Mouse (Mus musculus) mesoderm, embryonic 11.5 days (tissue): ENCODE results near the gene Msx1.
"Not testable (repeated sequence)": the region's sequence is repeated elsewhere in the genome, so short reads cannot be mapped to it uniquely, and the experiment has no call there.

ENCODE experiments used
- DNase-seq: peaks from one replicate; pipeline ENCODE4 v3.0.0-alpha.2; 2012; ENCODE audit warnings: low read depth, low spot score

The Msx1 gene

DNA sequence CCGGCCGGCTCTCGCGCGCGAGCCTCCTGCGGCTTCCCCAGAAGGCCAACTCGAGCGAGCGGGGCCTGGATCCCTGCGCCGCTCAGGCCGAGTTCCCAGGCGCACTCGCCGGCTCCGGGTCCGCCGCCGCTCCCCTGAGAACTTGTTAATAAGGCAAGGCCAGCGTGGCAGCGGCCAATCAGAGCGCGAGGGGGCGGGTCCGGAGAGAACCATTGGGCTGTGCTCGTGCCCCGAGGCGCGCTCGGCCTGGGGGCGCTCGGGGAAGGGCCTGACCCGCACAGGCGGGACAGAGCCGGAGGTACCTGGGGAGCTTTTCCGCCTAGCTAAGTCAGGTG lies at the start of gene Msx1:
Msx1 (minus strand) TSS at position 123 of the 335 bp plus-strand sequence.
- DNase-seq: peak; percentile 91

DNA sequence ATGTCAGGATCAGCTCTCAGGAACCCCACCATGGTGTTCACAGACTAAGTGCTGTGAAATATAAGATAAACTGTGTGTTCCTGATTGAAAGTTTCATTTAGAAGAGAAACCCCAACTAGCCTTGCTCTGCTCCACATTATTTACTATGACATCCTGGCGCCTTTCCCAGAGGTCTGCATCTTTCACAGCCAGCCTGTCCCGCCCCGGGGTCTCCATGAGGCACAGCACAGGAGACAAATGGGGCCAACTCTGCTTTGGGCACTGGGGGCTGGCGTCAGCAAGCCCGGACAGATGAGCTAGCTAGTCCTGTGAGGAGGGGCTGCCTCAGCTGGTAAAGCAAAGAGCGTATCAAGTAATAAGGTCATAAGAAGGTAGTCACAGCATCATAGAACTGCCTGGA lies 41.1 kb upstream of the Msx1 start:
- DNase-seq: no peak

DNA sequence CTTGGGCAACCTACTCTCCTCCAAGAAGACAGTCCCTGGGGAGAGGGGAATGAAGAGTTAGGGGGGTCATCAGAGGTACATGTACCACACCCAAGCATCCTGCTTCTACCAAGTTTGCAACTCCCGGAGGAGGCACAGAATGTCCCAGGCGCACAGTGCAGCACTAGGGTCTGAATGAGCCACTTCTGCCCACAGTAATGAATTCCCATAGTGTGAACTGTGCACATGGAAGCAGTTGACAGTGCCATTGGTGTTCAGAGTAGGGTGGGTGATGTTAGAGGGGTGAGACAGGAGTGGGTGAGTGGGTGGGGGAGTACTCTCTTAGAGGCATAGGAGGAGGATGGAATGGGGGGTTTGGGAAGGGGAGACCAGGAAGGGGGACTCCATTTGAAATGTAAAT lies 39.9 kb upstream of the Msx1 start:
- no peak for DNase-seq

DNA sequence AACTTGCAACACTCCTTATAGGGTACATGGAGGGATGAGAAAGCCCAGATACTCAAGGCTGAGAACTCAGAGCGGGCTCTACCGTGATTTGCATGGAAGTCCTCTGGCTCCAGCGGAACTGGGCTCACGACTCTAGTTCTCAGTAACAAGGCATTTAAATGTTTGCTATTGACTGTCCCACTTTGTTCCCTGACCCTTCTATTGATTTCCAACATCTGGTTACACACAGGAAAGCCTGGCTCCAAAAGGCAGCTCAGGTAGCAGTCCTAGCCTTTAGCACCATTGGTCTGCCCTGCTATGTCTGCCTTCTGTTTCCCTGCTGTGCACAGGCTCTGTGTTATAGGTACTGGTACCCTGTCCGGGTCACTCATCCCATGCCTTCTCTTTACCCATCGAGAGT lies 36.5 kb upstream of the Msx1 start:
- DNase-seq: no peak

DNA sequence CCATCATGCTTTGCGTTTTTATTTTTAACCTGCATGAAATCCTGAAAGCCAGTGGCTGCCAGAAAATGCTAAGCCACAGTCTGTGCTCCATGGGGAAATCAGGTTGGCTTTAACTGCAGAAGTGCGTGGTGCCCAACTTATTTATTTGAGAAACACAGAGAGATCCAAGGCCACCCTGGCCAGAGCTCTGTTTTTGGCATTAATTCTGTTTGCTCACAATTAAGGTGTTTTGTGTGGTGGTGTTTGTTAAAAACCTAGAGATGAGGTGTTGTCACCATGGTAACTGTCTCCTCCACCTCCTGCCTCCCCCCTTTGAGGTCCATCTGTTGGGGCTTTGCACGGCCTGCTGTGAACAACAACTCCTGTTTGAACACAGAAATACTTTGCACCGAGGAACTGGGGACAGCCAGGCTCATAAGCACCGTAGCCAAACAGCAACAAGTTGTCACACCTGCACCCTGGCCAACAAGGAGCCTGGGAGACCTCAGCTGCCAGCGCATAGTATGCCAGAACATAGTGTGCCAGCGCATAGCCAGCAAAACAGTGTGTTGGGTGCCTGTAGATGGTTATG lies 35.9 kb upstream of the Msx1 start:
- DNase-seq: no peak

DNA sequence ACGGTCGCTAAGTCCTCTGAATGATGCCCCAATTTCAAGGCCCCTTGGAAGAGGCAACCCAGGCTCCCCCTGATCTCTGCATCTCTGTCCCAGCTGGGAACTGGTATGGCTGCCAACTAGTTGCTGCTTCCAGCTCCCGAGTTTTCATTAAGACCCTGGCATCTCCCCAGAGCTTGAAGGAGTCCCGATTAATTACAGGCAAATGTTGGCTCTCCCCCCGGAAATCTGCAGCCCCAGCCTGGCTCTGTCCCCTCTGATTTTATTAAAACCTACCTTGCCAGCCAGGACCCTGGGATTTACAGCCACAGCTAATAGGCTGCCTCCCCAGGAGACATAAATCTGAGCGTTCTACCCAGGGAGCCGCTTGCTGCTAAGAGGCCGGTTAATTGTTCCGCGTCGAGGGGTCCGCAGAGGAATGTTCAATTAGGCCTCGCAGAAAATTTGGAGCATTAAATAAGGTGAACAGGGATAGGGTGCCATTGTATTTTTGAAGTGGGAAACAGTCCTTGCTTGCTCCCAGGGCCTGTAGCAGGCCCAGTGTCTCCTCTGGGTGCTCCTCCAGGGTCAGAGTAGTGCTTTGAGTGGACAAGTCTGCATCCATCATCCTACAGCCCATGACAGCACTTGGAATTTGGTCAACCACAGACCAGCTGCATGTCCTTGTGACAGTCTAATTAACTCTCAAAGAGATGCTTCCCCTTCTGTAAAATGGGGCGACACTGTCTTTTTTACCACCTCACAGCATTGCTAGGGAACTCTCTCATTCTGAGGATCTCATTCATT lies 33.6 kb upstream of the Msx1 start:
- DNase-seq: peak; percentile 52

DNA sequence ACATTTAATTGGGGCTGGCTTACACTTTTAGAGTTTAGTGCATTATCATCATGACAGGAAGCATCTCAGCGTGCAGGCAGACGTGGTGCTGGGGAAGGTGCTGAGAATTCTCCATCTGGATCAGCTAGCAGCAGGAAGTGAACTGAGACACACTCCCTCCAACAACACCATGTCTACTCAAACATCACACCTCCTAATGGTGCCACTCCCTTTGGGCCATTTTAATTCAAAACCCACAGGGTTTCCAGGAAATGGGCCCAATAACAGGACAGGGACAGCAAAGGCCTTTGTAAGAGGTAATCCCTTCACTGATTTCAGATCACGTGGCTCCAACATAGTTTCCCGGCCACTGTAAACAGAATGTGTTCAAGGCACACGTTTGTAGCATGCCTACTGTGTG lies 31.7 kb upstream of the Msx1 start:
- no peak for DNase-seq

DNA sequence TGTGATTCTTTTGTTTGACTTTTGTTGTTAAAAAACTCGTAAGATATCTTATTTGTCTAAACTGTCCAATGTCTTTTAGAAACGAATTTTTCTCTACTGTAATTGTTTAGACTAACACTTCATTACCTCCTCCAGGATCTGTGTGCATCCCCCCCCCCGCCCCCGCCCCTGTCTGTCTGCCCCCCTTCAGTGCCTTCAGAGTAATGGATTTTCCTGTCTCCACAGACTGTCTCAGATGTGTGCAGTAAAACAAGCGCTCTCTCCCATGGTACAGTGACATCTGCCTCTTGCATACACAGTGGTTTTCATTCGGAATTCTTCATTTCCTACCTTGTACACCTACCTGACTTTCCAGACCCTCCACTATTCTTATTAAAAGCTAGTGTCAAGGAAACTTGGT lies 29.9 kb upstream of the Msx1 start:
- DNase-seq: no peak

DNA sequence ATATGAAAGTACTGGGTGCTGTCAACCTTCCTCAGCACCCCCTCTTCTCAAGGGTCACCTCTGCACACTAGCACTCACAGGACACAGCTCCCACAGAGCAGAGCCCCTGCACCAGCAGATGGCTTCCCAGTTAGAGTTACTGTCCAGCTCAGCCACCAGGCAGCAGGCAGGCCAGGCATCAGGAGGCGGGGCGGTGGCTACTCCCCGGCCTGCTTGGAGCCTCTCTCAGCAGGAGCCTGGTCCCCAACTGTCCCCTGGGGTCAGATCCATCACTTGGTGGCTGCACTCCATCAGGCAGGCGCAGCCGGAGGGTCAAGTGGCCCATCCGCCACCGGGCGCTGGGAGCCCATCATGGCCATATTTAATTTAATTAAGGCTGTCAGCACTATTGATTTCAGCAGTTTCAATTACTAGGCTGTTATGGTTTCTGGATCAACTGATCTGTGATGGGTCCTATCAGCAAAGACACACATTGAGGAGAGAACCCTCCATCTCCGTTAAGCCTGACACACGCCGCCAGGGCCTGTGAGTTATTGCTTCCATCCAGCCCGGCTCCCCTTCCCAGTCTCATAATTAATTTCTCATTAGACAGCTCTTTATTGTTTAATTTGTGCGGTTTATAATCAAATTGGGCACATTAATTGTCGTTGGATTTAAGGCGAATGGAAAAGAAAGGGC lies 27.1 kb upstream of the Msx1 start:
- DNase-seq: peak; percentile 78

DNA sequence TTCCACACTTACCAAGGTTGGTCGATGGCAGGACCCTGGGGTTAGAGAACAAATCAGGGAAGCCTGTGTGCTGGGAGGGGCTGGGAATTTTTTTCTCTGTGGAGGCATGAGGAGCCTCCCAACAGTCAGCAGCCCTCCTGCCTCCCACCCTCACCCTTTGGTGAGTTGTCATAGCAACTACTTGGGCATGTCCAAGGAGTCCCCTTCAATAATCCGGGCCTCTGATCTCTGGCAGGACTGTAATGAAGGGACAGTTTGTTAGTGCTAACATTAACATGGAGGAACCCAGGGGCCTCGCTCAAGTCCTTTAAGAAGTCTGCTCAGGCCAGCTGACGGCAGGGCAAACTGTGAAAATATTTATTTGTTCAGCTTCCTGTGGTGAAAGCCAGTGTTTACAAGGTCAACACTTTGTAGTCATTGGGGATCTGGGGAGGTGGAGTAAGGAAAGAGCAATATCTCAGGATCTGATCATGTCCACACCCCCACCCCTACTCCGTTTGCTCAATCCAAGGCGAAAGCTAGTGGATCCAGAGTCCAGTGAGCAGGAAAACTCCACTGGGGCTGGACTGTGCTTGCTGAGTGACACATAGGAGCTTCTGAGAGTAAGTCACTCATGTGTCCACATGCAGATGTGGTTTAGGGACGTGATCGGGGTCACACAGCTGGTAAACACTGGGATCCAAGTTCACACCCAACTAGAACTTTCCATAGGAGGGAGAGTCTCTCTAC lies 24.8 kb upstream of the Msx1 start:
- no peak for DNase-seq

DNA sequence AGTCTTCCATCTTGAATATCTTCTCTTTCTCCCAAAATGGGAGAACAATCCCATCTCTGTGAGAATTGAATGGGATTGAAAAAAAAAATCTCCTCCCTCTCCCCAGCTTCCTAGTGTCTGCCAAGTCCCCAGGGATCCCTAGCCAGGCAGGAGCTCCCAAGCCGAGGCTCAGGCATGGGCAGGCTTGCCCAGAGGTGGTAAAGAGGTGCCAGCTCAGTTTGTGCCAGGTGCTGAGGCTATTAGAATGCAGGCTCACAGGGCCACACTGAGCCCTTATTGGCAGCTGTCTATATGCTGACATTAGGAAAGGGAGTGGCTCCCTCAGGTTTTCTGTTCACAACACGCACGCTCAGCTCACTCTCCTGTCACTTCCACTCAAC lies 11.9 kb upstream of the Msx1 start:
- no peak for DNase-seq

DNA sequence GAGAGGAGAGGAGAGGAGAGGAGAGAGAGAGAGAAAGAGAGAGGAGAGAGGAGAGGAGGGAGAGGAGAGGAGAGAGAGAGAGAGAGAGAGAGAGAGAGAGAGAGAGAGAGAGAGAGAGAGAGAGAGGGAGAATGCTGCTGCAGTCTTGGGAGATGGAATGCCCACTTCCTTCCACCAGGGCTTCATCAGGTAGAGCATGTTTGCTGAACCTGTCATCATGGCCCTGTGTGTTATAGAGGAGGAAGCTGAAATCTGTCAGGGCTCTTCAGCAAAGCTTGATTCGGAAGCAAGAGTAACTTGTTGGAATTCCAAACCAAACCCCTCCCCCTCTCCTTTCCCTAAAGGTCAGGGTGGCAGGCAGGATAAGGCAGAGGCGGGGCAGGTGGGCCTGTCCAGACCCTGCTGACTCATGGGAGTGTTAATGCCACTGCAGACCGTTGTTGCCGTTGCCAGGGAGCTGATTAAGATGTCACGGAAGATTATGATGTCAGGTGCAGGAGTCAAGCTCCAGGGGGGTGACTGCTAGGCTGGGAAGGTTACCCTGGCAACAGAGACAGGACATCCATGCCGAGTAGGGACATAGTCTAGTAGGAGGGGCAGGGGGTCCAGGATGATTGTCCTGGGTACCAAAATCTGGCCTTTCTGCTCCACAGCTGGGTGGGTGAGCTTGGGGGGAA lies 11.3 kb upstream of the Msx1 start:
- peak; percentile 77 for DNase-seq

DNA sequence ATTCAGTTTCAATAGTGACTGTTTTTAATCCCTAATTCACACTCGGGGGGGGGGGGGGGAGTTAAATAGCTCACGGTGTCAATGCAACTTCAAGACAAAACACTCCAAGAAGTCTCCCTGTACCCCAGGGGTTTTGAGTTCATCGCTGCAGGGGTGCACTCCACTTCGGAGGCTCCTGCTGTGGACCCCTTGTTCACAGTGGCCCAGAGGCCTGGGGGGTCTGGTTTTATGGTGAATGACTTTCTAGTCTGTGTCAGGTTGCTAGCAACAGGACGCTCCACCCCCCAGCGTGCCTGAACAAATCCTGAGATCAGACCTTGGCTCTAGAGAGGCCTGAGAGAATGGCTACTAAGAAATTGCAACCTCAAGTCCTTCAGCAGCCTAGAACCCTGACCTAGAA lies 8.4 kb upstream of the Msx1 start:
- no peak for DNase-seq

DNA sequence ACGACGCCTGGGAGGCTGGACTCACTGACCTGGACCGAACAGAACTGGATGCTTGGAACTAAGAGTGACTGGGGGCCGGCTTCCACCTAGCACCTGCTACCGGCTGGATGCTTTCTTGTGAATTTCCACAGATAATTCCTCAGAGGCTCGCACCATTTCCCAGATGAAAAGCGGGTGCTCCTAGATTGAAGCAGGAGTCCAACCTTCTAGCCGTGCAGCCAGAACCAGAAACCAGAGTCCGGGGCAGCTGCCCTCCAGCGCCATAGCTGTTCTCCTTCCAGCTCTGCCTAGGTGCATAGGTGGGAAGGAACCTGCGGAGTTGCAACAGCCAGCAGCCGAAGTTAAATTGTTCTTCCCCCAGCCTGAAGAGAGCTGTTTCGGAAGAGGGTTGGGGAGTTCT lies 7.6 kb upstream of the Msx1 start:
- DNase-seq: no peak

DNA sequence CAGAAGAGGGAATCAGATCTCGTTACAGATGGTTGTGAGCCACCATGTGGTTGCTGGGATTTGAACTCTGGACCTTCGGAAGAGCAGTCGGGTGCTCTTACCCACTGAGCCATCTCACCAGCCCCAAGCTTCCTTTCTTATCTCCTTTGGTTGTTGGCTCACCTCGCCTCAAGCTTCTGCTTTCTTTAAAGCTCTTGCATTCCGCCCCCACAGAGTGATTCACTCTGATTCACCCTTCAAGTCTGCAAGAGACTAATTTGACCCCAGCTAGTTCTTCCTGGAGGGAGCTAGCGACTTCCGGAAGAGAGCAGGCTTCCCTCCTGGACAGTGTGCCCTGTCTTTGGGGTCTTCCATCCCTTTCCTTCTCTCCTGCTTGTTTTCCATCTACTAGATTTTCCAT lies 6.1 kb upstream of the Msx1 start:
- DNase-seq: not testable (repeated sequence)

DNA sequence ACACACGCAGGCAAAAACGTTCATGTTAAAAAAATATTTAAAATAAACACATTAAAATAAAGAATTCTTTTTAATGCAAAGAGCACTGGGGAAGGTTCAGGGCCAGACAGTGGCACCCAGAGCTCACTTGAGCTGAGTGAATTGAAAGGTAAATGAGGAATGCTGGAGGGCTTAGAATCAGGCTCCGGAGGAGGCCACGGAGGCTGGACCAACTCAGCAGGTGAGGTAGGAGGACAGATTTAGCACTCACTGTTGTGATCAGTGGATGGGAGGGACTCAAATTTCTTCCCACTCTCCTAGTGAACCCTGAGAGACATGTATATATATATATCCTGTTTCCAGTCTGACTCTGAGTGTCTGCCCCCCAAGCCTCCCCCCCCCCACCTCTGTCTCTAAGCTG lies 5.5 kb upstream of the Msx1 start:
- DNase-seq: no peak

DNA sequence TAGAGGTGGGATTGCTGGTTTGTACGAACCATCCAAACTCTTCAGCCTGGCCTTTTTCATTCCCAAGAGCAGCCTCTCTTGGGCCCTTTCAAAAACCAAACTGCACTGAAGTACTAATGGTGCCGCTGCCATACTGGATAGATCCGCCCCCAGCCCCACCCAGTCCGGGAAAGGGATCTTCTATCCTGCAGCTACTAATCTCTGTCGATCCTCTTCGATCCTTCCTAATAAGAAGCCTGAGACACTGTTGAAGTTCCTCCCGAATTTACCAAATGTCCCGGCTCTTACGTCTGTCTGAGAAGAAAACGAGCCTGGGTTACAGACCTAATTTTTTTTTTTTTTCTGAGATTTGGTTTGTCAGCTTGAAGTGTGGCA lies 4.9 kb upstream of the Msx1 start:
- DNase-seq: no peak

DNA sequence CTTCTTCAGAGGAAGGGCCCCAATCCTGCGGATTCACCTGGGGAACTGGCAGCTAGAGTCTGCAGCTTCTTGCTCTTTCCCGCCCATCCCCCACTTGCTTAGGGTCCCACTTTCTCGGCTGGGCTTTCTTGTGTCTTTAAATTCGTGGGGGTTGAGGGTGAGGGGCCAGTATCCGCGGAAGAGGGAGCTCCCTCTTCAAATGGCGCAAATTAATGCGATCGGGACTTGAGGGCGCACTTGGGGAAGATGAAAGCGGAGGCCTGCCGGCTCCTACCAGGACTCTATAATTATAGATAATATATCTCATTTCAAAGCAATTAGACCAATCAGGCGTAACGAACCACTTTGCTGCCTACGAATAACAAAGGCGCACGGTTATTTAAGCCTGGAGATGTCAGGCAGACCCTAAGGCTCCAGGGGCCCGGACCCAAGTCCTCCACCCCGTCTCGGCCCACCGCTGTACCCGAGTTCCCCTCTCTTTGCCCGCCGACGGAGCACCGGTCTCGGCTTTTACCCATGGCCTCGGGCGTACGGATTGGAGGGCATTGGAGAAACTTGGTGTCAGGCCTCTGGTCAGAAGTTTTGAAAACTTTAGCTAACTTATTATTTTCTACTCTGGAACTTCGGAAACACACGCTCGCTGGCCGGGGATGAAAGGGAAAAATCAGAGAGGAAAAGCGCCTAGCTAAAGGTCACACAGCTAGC lies 4.4 kb upstream of the Msx1 start:
- peak; percentile 39 for DNase-seq

DNA sequence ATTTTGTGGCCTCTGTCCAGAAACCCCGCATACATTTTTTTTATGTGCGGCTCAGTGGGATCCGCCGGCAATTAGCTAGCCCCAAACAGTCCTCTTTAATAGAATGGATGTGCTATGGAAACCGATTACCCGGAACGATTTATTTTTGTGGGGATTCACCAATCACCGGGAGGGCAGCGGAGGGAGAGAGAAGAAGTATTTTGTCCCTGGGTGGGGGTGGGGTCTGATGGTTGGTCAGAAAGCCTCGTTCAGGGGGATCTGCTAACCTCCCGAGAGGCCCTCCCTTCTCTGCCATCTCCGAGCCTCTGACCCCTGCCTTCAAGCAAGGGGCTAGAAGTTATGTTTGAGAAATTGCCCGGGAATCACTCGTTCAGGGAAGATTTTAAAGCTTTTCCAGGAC lies 3.6 kb upstream of the Msx1 start:
- DNase-seq: peak; percentile 62

DNA sequence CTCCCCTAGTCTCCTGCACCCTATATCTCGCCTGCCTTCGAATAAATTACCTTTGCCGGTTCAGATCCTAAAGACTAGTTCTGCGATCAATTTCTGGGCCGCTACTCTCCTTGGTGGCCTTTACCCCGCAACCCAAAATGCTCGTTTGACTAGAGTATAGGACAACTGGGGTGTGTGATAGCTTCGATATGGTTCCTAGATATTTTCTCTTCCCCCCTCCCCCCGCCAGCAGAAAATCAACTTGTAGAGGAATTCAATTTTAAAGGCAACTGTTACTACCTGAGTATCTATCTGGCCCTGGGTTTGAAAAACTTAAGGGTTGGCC lies 3.2 kb upstream of the Msx1 start:
- no peak for DNase-seq
